Mouse (Mus musculus) cortical plate, adult 2 months (tissue): Measurements from ENCODE around the gene Acot7.

ENCODE experiments used
- CTCF ChIP-seq: fragments of 200-500 bp; IDR thresholded peaks from 2 replicates; pipeline ENCODE4 v1.5.1; 2011; ENCODE audit warnings: mild to moderate bottlenecking, control low read depth, low read length; ENCODE audit not compliant: insufficient read depth; ENCODE audit errors: extremely low read depth
- POLR2A ChIP-seq: fragments of 200-500 bp; IDR thresholded peaks from 2 replicates; pipeline ENCODE4 v1.6.1; 2011; ENCODE audit warnings: mild to moderate bottlenecking, low read length, control low read depth; ENCODE audit not compliant: insufficient read depth; ENCODE audit errors: extremely low read depth

- TF ChIP-seq CTCF (no peak), POLR2A (no peak)
Measured at GRCm38 (mm10) chr4:152129395-152129930, 48.5 kb upstream of the Acot7 start.
